Mouse (Mus musculus): Measurements from ENCODE around the gene Camkmt. TPM values are rescaled to one million over a fixed set of nuclear protein-coding genes. Genes with fewer than 3 reads are reported as not detected.

Gene Camkmt
- polyA plus RNA-seq, 1 experiment = 6.7 TPM

- peak; percentile 70 for DNase-seq (ENCODE audit: low read depth)
- TF ChIP-seq POLR2A (IDR thresholded peaks at IDR 0.05; ENCODE audit: borderline replicate concordance, extremely low read depth, insufficient read depth, insufficient read length, poor library complexity, severe bottlenecking) (no peak), CTCF (IDR thresholded peaks at IDR 0.05; ENCODE audit: borderline replicate concordance, extremely low read depth, insufficient read depth, insufficient read length) (no peak)
These were observed 396.5 kb downstream of the Camkmt start for GRCm38 (mm10) chr17:85486585-85487480.

- DNase-seq (ENCODE audit: low read depth) = peak; percentile 23
- TF ChIP-seq CTCF (IDR thresholded peaks at IDR 0.05; ENCODE audit: borderline replicate concordance, extremely low read depth, insufficient read depth, insufficient read length) (no peak), POLR2A (IDR thresholded peaks at IDR 0.05; ENCODE audit: borderline replicate concordance, extremely low read depth, insufficient read depth, insufficient read length, poor library complexity, severe bottlenecking) (no peak)
These were observed 397.2 kb downstream of the Camkmt start for GRCm38 (mm10) chr17:85487531-85487930.

GRCm38 (mm10) chr17:85488601-85489487, 398.5 kb downstream of the Camkmt start:
- TF ChIP-seq CTCF (IDR thresholded peaks at IDR 0.05; ENCODE audit: borderline replicate concordance, extremely low read depth, insufficient read depth, insufficient read length) (no peak), POLR2A (IDR thresholded peaks at IDR 0.05; ENCODE audit: borderline replicate concordance, extremely low read depth, insufficient read depth, insufficient read length, poor library complexity, severe bottlenecking) (no peak)
- DNase-seq (ENCODE audit: low read depth) = peak; percentile 73

- DNase-seq (ENCODE audit: low read depth) = no peak
- TF ChIP-seq POLR2A (IDR thresholded peaks at IDR 0.05; ENCODE audit: borderline replicate concordance, extremely low read depth, insufficient read depth, insufficient read length, poor library complexity, severe bottlenecking) (no peak), CTCF (IDR thresholded peaks at IDR 0.05; ENCODE audit: borderline replicate concordance, extremely low read depth, insufficient read depth, insufficient read length) (no peak)
These were observed 399.2 kb downstream of the Camkmt start for GRCm38 (mm10) chr17:85489488-85489980.

GRCm38 (mm10) chr17:85491491-85491890, 401.1 kb downstream of the Camkmt start:
- DNase-seq (ENCODE audit: low read depth) = no peak
- TF ChIP-seq POLR2A (IDR thresholded peaks at IDR 0.05; ENCODE audit: borderline replicate concordance, extremely low read depth, insufficient read depth, insufficient read length, poor library complexity, severe bottlenecking) (no peak), CTCF (IDR thresholded peaks at IDR 0.05; ENCODE audit: borderline replicate concordance, extremely low read depth, insufficient read depth, insufficient read length) (no peak)

DNA sequence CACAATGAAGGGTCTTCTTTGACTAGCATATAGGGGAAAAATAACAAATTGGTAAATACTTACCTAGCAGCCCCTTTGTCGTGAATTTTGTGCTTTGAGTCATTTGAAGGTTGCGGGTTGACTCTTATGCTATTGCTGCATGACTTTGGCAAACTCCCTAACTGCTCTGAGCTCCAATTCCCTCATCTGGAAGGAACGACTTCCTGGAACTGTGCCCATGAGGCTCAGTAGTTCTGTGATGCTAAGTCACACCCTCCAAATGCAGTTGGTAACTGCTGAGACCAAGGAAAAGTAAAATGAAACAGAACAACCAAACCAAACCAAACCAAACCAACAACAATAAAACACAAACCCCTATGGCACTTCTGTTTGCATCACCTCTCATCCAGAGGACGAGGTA, 403.2 kb downstream of the Camkmt start:
- TF ChIP-seq CTCF (IDR thresholded peaks at IDR 0.05; ENCODE audit: borderline replicate concordance, extremely low read depth, insufficient read depth, insufficient read length) = no peak
- no peak for TF ChIP-seq POLR2A (IDR thresholded peaks at IDR 0.05; ENCODE audit: borderline replicate concordance, extremely low read depth, insufficient read depth, insufficient read length, poor library complexity, severe bottlenecking)
- DNase-seq (ENCODE audit: low read depth) = no peak

DNA sequence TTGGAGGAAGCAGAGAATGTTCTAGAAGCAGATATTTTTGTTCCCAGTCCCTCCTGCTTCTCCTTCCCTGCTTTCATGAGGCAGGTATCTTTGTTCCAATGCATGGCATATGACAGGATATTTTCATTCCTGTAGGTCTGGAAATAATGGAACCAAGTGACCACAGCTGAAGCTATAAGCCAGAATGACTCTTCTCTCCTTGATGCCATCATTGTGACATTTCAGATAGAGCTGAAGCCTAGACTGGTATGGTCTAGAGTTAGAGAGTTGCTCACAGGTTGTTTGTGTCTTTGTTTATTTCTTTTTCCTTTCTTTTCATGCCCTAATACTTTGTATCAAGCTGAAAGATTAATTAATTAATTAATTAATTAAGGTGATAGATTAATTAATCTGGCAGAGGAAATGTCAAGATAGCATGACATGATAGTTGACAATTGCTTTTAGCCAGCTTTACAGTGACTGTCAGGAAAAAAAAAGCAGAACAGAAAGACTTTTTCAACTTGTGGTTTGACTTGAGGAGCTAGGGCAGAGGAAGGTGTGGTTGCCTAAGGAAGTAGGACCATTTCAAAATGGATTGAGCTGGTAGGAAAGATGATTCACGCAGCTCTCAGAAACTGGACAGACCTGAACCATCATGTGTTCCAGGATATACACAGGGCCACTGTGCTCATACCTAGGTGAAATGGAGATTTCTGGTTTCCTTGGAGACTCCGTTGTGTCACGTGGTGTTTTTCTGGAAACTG, 404.8 kb downstream of the Camkmt start:
- TF ChIP-seq CTCF (IDR thresholded peaks at IDR 0.05; ENCODE audit: borderline replicate concordance, extremely low read depth, insufficient read depth, insufficient read length) (no peak), POLR2A (IDR thresholded peaks at IDR 0.05; ENCODE audit: borderline replicate concordance, extremely low read depth, insufficient read depth, insufficient read length, poor library complexity, severe bottlenecking) (no peak)
- no peak for DNase-seq (ENCODE audit: low read depth)

DNA sequence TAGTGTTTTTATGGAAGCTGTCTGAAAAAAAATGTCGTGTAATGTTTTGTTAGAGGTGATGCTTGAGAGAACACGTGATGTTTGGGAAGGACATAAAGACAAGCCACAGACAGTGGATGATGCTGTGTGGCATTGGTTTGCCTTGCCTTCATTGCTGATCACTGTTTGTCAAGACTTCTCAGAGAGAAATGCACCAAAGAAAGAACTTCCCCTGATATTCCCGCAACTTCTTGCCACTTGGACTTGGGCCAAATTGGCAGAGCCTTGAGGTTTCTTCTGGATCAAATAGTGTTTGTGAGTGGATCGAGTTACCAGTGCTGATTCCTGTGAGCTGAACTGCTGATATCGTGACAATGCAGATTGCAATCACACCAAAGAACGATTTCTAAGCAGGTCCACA, 405.5 kb downstream of the Camkmt start:
- no peak for DNase-seq (ENCODE audit: low read depth)
- TF ChIP-seq CTCF (IDR thresholded peaks at IDR 0.05; ENCODE audit: borderline replicate concordance, extremely low read depth, insufficient read depth, insufficient read length) (no peak), POLR2A (IDR thresholded peaks at IDR 0.05; ENCODE audit: borderline replicate concordance, extremely low read depth, insufficient read depth, insufficient read length, poor library complexity, severe bottlenecking) (no peak)

GRCm38 (mm10) chr17:85504888-85505287, 414.5 kb downstream of the Camkmt start:
- no peak for TF ChIP-seq CTCF (IDR thresholded peaks at IDR 0.05; ENCODE audit: borderline replicate concordance, extremely low read depth, insufficient read depth, insufficient read length)
- TF ChIP-seq POLR2A (IDR thresholded peaks at IDR 0.05; ENCODE audit: borderline replicate concordance, extremely low read depth, insufficient read depth, insufficient read length, poor library complexity, severe bottlenecking) = no peak
- no peak for DNase-seq (ENCODE audit: low read depth)

DNA sequence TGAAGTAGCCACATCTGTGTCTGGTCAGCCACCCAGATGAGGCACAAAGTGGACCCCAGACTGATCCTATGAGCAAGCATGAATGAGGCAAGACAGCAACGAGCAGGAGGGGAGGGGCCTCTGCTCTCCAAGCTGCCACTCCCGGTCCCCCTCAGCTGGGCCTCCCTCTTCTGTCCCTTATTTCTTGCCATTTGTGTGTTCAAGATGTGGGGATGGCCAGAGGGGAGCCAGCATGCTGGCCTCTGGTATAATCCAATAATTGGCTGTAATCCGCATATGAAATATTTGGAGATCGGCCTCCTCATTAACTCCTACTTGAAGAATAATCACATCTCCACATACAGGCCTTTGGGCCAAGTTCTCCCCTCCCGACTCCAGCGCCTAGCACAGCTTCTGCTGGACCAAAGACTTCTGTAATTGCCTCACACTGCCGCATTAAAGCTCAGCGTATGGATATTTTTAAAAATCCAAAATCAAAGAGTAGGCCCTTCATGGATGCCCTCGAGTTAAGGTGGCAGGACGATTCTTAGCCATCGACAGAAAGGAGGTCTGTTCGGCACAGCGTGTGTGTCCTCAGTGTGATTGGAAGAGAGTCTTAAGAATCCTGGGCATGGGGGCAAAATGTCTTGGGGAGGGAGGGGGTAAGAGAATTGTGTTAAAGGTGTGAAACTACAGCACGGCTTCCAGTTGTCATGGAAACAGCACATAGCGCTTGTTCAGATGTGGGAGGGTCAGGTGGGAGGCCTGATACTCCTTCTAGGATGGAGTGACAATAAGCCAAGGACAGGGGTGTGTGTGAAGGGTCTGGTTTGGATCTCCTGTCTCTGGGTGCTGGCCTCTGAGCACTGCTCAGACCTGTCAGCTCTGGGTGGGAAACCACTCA, 416.1 kb downstream of the Camkmt start:
- DNase-seq (ENCODE audit: low read depth) = peak; percentile 60
- no peak for TF ChIP-seq POLR2A (IDR thresholded peaks at IDR 0.05; ENCODE audit: borderline replicate concordance, extremely low read depth, insufficient read depth, insufficient read length, poor library complexity, severe bottlenecking)
- TF ChIP-seq CTCF (IDR thresholded peaks at IDR 0.05; ENCODE audit: borderline replicate concordance, extremely low read depth, insufficient read depth, insufficient read length) = no peak

Data from brain, embryonic 14.5 days (tissue).